Mouse (Mus musculus) erythroblast, embryonic 14.5 days (primary cell): ENCODE data around the gene Tmem132d.

ENCODE experiments used
- GATA1 ChIP-seq: IDR thresholded peaks from 2 replicates; pipeline ENCODE4 v1.6.1; 2012; ENCODE audit warnings: low read length, inconsistent platforms, mixed read lengths
- TAL1 ChIP-seq: IDR thresholded peaks from 3 replicates; pipeline ENCODE4 v1.6.1; 2012; ENCODE audit warnings: low read length, inconsistent platforms, mixed read lengths

- TF ChIP-seq TAL1 = no peak
- TF ChIP-seq GATA1 = 0 out of 2 replicates have a peak, but pooled peaks have one; percentile 17
These were observed 676.0 kb downstream of the Tmem132d start for GRCm38 (mm10) chr5:127756671-127757423.
